Mouse (Mus musculus) CD8-positive naive resting alpha-beta T cell, adult 2 months (primary cell): ENCODE results near the gene Cpa5.

Source experiments
- DNase-seq, 2 experiments: peaks; one replicate each; pipeline ENCODE4 v3.0.0; 2022; ENCODE audit warnings: low read depth in 2 of 2, low spot score in 2 of 2

The Cpa5 gene

DNA sequence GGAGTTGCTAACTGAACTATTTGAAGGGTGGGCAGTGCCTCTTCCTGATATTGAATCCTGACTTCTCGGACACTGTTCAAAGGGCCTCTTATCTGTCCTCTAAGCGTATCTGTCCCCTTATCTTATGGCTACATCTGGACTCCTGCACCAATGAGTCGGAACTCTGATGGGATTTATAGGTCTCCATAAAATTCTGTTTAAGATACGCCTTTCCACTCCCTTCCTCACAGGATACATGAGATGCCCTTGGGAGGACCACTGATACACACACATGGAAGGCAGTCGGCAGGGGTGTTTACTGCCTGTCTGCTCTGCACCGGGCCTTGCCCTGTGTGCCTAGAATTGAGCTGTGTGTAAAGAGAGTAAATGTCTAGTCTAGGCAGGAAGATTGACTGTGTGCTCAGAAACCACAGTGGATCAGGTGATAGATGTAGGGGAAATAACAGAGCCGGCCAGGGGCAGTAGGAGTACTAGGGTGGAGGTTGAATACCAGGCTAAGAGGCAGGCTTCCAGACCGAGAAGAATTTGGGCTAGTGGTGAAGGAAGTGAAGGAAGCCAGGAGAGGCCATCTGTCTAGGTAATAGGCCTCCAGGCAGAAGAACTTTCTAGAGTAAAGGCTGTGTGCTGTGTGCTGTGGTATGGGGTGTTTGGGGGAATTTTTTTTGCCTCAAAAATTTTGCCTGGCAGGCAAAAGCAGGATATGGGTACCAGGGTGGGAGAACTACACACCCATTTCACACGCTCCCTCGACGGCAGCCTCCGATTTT lies 33.1 kb downstream of the Cpa5 start:
- no peak for DNase-seq

DNA sequence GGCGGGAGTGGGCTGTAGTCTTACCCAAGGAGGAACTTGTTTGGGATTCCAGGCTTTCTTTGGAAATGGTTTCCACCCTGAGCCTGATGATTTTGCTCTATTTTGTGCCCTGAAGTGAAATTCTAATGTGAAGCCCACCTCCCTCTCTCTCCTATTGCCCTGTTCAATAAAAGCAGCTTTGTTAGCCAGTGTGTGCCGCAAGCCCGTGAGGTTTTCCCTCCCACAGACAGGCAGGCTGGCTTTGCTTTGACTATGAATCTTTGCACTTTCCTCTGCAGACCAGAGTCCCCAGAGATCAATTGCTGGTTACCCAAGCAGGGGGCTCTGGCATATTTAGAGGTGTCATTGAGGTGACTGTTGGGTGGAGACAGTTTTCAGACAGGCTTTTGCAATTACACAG lies 33.7 kb downstream of the Cpa5 start:
- no peak for DNase-seq

DNA sequence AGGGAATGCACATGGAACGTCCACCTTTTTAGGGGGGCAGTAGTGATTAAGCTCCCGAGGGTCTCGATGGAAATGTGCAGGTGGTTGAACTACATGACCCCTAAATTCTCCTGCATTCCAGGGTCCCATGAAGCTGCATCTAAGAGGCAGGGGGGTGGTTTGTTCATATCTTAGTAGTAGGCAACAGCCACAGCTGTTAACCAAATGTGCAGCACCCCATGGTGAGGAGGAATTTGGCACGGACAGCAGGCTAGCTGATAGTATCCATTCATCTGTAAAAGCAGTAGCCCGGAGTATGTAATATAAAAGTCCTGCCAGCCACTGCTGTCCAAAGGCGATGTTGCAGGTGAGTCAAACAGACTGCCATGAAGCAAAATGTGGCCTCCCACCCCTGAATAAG lies 34.6 kb downstream of the Cpa5 start:
- DNase-seq, result no peak

DNA sequence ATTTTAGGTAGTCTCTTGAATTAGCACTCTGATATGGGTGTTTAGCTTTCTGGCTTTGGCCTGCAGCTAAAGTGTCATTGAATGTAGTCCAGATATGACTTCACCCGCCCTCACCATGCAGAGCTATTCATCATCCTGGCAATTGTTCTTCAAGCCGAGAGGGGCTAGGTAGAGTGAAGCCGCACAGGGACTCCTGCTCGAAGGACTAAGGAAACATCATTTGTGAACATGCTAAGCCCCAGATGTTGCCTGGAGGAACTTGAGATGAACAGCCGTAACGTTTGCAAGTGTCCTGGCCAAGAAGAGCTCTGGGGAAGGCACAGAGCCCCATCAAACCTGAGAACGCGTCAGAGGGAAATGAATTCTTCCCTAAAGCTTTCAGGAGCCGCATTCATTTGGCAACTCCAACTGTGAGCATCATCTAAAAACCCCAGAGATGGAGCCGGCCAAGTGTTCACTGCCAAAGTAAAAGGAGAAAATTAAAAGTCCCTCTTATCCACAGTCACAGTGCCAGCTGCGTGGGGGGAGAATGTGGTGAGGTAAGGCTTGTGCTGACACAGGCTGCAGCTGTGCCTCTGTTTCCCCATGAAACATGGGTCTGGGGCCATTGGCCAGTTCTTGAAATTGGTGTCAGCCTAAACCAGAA lies 39.0 kb downstream of the Cpa5 start:
- DNase-seq, result no peak

DNA sequence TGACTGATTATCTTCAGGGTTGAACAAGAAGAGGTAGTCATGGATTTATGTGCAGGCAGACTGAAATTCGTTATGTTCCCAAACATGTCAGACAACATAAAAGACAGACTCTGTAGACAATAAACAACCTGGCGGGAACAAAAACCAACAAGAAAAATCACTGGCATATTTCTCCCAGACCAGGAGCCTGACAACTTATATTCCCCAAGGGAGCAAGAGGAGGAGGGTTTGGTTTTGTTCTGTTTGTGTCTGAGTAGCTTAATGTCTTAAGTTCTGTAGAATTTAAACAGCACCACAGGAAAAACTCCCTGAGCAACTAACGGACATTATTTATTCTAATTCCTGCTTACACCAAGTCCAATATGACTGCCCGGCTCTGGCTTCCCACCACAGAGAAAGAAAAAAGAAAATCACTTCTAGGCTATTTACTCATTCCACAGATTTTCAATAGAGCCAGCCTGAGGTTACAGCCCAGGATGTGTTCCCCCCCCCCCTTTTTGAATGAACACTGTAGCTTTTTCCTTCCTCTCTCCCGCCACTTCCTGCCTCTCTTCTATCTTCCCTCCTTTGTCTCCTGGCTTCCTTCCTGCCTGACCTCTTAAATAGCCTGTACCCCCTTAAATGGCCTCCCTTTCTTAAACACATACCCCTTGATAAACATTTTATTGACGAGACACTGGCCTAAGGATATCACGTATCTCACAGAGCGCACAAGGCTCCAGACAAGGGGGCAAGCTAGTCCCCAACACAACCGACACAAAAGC lies 41.8 kb downstream of the Cpa5 start:
- DNase-seq, result no peak

DNA sequence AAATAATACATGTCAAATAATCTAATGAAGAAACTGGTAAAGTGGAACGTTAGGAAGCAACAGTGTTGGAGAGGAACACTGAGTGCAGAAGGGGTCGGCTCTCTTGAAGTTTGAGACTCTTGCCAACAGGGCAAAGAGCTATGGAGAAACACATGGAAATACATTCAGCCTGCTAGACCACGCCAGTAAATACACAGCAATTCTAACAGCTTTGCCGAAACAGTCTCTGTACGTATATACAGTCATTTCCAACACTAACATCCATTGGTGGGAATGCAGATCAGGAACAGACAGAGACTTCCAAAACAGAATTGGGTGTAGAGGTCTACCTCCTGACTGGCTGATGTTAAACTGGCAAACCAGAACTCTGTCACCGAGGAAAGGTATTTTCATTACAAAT lies 42.7 kb downstream of the Cpa5 start:
- DNase-seq, result no peak

DNA sequence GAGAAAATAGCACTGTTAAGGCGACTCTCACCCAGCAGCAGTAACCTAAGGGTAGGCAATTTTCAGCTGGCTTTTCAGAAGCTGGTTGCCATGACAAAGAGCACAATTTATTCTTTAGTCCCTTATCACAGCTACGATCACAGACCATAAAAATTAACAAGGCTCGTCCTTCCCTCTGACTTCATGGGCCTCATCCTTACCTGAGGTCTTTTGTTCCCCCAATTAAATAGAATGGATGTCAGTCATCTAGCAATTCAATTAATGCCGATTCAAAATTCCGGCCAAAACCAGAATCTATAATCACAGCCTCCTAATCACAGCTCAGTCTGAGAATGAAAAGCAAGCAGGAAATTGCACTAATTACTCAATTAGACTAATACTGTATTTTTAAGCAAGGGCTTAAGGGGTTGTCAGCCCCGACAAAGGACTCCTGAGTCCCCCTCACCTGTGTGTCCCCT lies 43.6 kb downstream of the Cpa5 start:
- no peak for DNase-seq

DNA sequence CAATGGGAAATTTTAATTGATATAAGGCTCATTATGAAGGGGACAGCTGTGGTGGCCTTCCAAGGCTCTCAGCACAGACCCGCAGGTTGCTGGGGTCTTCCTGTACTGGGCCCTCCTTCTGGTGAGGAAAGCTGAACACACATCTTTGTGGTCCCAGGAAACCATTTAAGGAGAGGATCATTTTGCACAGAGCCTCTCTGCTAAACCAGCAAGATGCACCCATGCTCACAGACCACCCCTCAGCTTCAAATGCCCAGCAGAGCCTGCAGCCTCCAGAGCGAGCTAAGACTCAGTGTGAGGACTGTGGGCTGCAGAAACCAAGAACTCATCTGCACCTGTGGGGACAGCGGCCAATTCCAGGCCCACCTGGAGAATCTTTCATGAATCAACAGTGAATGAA lies 44.1 kb downstream of the Cpa5 start:
- DNase-seq, result no peak

DNA sequence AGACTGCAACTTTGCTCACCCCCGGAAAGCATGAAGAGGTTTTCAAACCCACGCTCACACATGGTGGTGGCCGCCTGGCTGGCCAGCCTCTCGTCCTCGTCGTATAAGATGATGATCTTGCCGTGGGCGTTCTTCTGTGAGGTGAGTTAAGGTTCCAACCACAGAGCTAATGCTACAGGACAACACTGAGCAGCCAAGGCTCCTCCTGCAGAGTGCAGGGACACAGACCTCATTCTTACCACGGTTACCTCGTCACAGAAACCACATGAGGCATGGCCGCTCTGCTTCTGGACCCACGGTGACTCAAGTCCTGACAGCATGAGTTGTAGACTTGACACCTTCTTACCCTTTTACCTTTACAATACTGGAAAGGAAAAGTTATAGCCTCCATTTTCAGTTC lies 46.5 kb downstream of the Cpa5 start:
- DNase-seq, result no peak

DNA sequence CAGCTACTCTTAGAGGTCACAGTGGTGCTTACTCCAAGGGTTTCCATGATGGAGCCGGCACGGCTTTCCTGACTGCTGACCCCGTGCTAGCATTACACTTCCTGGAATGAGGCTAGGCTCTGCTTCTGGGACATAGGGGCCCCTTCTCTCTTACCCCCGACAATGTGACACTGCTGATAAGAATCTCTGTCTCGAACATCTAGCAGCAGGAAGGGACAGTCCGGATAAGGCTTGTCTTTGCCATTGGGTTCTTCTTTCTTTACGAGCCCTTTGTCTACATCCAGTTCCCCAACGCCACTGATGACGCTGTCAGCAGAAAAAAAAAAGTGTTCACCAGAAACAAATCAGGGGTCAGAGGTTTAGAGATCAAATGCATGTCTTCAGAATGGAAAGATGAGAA lies 47.8 kb downstream of the Cpa5 start:
- DNase-seq, result no peak

DNA sequence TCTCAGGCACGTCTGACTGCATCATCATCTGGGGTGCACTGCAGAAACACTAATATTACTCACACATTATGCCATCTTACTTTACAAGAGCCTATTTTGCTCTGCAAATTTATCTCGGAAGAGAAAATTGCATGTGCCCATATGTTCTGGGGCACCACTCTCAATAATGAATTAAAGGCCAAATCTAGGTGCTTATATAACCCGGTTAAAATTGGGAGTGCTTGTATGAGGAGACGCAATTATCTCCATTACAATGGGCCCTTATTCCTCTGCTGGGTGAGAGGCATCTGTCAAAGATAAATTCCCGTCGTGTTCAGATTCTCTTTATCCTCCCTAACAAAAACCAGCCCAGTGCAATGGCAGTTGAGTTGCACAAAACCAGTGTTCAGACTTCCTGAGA lies 54.0 kb downstream of the Cpa5 start:
- DNase-seq, result no peak

DNA sequence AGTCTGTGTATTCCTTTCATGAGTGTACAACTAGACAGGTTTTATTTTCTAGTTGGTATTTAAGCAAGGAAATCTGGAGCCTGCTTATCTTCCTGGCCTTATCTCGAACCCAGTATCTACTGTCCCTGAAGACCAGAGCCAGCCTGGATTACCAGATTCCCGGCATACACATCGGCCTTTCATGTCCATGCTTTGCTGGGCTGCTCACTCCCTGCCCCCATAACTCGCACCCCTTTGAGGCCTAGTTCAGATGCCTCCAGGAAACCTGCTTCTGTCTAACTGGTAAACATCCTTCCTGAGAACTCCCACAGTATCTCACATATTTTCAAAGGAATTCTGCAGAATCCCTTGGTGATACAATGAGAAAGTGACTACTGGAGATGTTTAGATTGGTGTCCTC lies 54.5 kb downstream of the Cpa5 start:
- no peak for DNase-seq

DNA sequence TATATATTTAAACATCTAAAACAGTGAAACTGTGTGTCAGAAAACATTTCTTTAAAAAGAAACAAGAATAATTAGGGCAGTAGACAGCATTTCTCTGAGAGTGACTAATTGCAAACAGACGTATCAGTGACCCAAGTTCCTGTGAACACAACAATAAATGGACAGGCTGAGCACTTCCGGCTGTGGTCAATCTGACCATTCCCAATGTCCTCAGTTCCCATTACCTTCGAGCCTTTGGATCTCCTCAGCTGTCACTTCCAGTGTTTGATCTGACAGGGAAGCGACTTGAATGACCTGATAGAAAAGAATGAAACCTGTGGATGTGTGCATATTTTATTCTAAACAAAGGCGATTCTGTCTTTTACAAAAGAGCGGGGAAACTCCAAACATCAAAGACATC lies 55.2 kb downstream of the Cpa5 start:
- DNase-seq, result no peak

DNA sequence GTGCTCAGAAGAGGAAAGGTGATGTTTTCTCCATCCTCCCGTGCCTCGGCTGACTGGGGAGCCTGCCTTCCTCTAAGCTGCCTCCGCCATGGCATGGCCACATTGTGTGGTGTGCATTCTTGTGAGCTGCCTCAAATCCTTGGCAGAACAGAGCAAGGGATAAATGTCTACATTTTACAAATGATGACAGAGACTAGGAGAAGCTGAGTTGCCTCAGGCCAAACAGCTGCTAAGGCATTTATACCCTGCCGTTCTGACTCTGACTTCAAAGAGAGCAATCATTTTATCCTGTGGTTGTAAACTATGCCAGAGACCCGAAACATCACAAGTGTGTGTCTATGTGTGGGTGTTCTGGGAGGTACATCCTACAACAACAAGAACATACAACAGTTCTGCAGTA lies 56.8 kb downstream of the Cpa5 start:
- DNase-seq, result no peak

DNA sequence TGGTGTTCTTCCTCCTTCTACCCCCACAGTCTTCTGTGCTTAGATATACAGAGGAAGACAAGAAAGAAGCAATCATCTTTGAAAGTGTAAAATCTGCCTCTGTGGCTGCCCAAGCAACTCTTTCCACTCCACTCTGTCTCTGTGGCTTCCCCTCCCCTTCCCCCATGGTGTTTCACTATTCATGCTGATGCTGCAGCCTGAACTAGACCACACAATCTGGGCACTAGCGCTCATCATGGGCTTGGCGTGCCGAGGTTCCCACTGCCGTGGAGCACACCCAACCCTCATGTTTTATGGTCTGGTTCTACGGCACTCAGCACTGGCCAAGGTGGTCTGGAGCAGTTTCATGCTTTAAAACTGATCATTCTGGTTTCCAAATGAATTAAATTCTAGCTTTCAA lies 60.9 kb downstream of the Cpa5 start:
- DNase-seq, result peak in 1 of 2 experiments; percentile 14

DNA sequence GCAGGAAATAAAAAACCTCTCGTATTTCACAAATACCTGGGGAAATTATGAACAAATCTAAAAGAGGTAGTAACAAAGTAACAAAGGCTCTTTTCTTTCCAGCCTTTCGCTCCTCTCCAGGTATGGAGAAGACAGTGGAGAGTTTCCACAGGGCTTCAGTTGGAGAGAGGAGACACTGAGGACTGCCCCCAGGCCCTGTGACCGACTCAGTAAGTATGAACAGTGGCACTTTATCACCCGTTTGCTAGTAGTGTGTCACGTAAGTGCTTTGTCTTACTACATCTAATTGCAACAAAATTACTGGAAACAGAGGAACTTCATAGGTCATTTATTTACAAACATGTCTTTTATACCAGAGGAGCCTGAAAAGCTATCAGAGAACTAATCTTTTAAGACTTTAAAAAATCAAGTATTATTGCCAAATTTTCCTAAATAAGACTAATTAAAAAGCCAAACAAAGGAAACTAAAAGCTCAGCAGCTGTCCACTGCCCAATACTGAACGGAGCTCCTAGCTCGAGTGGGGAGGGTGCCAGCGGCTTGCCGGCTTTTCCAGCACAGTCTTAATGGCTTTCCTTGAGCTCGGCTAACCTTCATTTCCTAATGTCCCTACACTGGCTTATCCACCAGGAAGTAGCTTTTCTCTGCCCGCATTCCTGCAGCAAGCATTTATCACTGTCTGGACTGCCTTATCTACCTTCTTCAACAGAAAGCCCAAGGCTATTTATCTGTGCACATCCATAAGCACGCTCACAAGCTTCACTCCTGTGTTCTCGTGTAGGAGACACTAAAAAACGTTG lies 63.2 kb downstream of the Cpa5 start:
- no peak for DNase-seq

DNA sequence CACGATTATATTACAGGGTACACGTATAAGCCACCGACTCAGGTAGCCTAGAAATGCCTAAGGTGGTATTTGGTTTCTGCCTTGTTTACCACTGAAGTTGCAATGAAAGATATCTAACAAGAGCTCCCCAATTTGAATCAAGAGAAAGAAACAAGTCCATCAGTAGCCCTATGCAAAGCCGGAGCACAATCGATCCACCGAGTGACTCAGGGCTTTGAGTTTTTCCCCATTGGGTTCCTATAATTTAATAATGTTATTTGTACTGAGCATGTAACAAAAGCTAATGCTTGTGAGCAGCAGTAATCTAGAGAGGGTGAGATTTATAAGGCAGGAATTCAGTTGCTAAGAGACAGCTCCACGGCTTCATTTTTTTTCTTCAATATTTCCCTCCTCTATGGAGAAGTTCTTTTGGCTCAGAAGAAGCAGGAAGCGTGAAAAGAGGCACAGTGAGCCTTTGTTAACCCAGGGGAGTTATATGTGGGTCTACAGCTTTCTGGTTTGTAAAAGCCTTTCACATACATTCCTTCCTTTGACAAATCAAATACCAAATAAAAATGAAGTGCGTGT lies 64.0 kb downstream of the Cpa5 start:
- no peak for DNase-seq

DNA sequence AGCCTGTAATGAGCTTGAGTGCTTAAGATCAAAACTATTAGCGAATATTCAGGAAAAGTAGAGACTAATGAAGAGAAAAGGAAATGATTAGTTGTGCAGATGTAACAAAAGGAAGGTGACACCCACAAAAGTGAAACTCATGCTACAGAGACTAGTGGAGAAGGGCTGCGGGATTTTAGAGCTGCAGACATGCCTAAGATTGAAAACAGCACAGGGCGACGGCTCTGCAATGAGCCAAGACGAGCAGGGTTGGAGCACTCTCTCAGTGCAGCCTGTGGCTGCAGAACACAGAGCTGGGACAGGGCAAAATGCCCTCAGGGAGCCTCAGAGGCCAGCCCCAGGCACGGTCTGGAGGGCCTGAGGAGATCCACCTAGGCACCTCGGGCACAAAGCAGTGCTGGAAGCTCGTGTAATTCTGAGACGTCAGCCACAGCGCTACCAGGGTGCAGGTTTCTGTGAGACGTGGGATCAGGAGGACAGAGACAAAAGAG lies 64.5 kb downstream of the Cpa5 start:
- no peak for DNase-seq

DNA sequence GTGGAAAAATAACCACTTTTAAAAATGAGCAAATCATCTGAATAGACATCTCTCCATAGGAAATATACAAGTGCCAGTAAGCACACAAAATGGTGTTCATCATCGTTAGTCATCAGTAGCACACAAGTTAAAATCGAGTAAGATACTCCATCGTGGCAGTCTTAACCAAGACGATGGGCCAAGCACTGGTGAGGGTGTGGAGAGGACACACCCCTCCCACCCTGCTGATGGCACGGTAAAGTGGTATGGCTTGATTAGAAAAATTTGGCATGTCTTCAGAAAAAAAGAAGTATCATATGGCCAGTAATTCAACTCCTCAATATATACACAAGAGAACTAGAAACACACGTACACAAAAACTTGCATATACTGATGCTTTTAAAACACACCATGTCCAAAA lies 65.7 kb downstream of the Cpa5 start:
- no peak for DNase-seq

DNA sequence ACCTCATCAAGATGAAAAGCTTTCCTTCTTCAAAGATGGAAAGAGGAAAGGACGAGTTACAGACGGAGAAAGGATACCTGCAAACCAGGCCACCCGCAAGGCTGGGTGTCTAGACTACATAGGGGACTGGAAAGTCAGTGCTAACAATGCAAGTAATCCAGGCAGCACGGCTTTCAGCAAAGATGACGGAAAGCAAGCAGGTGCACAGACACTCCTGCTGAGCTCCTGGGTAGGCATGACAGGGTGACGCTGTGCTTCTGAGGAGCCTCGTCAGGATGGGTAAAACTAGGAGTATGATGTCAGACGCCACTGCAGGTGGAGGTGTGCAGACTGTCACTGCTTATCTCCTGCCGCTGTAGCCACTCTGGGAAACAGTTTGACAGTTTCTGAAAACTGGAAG lies 66.8 kb downstream of the Cpa5 start:
- no peak for DNase-seq

DNA sequence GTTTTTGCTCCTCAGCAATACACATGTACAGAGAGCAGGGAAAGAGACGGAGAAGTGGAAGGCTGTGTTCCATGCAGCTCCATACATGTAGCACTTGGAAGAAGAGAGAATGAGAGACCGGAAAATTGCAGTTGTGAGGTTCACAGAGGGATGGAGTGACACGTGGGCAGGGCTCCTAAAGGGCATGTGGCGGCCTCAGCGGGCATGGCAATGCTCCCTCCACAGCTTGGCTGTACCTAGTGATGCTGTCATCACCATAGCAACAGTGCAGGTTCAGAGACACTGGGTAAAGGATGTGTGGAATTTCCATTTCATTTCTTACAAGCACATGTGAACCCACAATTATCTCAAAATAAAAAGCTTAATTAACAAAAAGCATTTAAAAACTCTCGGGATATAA lies 67.7 kb downstream of the Cpa5 start:
- no peak for DNase-seq
